Mouse (Mus musculus) heart, embryonic 11.5 days (tissue): ENCODE measurements at regions not wholly inside any gene's neighbourhood (a gene's known extent, or its start where the extent isn't known, plus 50 kb on each side); places are given as distances from the start of the nearest gene placed in this dataset.
A peak's percentile ranks its signal among the peaks of the same experiment; 100 is the strongest.

ENCODE experiments used
- ATAC-seq: fragments of 200-750 bp; cut with Nextera tagmentation; replicated peaks from 2 replicates; pipeline ENCODE4 v1.8.0; 2017; ENCODE audit warnings: moderate library complexity; ENCODE audit not compliant: insufficient number of reproducible peaks, low FRiP score, low TSS enrichment
- H3K27ac ChIP-seq: fragments of 300-500 bp; sonication (generic); 2 replicates; pipeline ENCODE4 v1.5.1; 2014; ENCODE audit warnings: mild to moderate bottlenecking, low read depth, low read length
- H3K27me3 ChIP-seq: fragments of 300-500 bp; sonication (generic); 2 replicates; pipeline ENCODE4 v1.6.1; 2014; ENCODE audit warnings: mild to moderate bottlenecking, low read length, mixed read lengths; ENCODE audit not compliant: control insufficient read depth, insufficient read depth
- H3K36me3 ChIP-seq: fragments of 300-500 bp; sonication (generic); 2 replicates; pipeline ENCODE4 v1.6.1; 2014; ENCODE audit warnings: mild to moderate bottlenecking, low read length, moderate library complexity, mixed read lengths; ENCODE audit not compliant: control insufficient read depth, insufficient read depth
- H3K4me1 ChIP-seq: fragments of 300-500 bp; sonication (generic); 2 replicates; pipeline ENCODE4 v1.6.1; 2014; ENCODE audit warnings: low read length; ENCODE audit not compliant: control insufficient read depth, insufficient read depth
- H3K4me2 ChIP-seq: fragments of 300-500 bp; sonication (generic); 2 replicates; pipeline ENCODE4 v1.6.1; 2014; ENCODE audit warnings: mild to moderate bottlenecking, moderate library complexity
- H3K4me3 ChIP-seq: fragments of 300-500 bp; sonication (generic); 2 replicates; pipeline ENCODE4 v1.5.1; 2014; ENCODE audit warnings: low read depth, low read length
- H3K9ac ChIP-seq: fragments of 300-500 bp; sonication (generic); 2 replicates; pipeline ENCODE4 v1.6.1; 2014; ENCODE audit warnings: mild to moderate bottlenecking, low read depth, low read length, moderate library complexity
- H3K9me3 ChIP-seq: fragments of 300-500 bp; sonication (generic); replicated peaks from 2 replicates; pipeline ENCODE4 v1.6.1; 2016; ENCODE audit warnings: low read length; ENCODE audit not compliant: control insufficient read depth
- WGBS: fragments of 180-500 bp; shearing (Covaris S2); extraction: QIAGEN DNeasy Blood & Tissue Kit; methylation state at CpG from one replicate; pipeline ENCODE4 v1.1.7; 2014; ENCODE audit not compliant: insufficient replicate concordance; 5-methylcytosine and 5-hydroxymethylcytosine counted together

GRCm38 (mm10) chr8:35944461-35944860, 178.9 kb downstream of the Gm19410 start:
- Histone ChIP-seq H3K36me3 (no peaks in the 10 kb centered on the region), H3K4me2 (no peak overlapping the region), H3K4me1 (peaks cover 28% of the 10 kb centered on the region), H3K27ac (no peak overlapping the region), H3K4me3 (no peak overlapping the region), H3K9ac (no peak overlapping the region), H3K9me3 (no peaks in the 10 kb centered on the region), H3K27me3 (no peaks in the 10 kb centered on the region)
- no peak for ATAC-seq
- 73% methylated on average over 4 of the region's 4 CpGs for WGBS

- no peak for ATAC-seq
- H3K36me3 ChIP-seq = no peaks in the 10 kb centered on the region
- no peak overlapping the region for H3K4me2 ChIP-seq
- no peak overlapping the region for H3K9ac ChIP-seq
- peaks cover 28% of the 10 kb centered on the region for H3K4me1 ChIP-seq
- H3K27ac ChIP-seq = no peak overlapping the region
- WGBS = 11% methylated on average over 1 of the region's 1 CpGs
- H3K4me3 ChIP-seq = no peak overlapping the region
- H3K27me3 ChIP-seq = no peaks in the 10 kb centered on the region
- H3K9me3 ChIP-seq = no peaks in the 10 kb centered on the region
These were observed 180.9 kb downstream of the Gm19410 start for GRCm38 (mm10) chr8:35946539-35946940.

- H3K4me1 ChIP-seq = peaks cover 28% of the 10 kb centered on the region
- 77% methylated on average over 2 of the region's 2 CpGs for WGBS
These were observed 182.6 kb downstream of the Gm19410 start for GRCm38 (mm10) chr8:35948146-35948545.

GRCm38 (mm10) chr8:35948751-35949183, 183.2 kb downstream of the Gm19410 start:
- Histone ChIP-seq H3K4me1 (peaks cover 25% of the 10 kb centered on the region), H3K27me3 (no peaks in the 10 kb centered on the region), H3K9me3 (no peaks in the 10 kb centered on the region), H3K9ac (no peak overlapping the region), H3K4me2 (no peak overlapping the region), H3K27ac (no peak overlapping the region), H3K36me3 (no peaks in the 10 kb centered on the region), H3K4me3 (no peak overlapping the region)
- ATAC-seq = no peak
- 41% methylated on average over 9 of the region's 9 CpGs for WGBS

More at GRCm38 (mm10) chr8:35948146-35948545, 182.6 kb downstream of the Gm19410 start:
- Histone ChIP-seq H3K9ac (no peak overlapping the region), H3K4me2 (no peak overlapping the region), H3K4me3 (no peak overlapping the region), H3K27ac (no peak overlapping the region), H3K36me3 (no peaks in the 10 kb centered on the region), H3K27me3 (no peaks in the 10 kb centered on the region), H3K9me3 (no peaks in the 10 kb centered on the region)
- ATAC-seq = no peak

GRCm38 (mm10) chr8:35955506-35955905, 189.9 kb downstream of the Gm19410 start:
- Histone ChIP-seq H3K9ac (no peak overlapping the region), H3K27me3 (no peaks in the 10 kb centered on the region), H3K4me3 (no peak overlapping the region), H3K4me2 (no peak overlapping the region), H3K4me1 (peaks cover 4% of the 10 kb centered on the region; the same call in 1 of the 2 replicates), H3K27ac (no peak overlapping the region), H3K9me3 (no peaks in the 10 kb centered on the region), H3K36me3 (no peaks in the 10 kb centered on the region)
- no peak for ATAC-seq
- 37% methylated on average over 2 of the region's 2 CpGs for WGBS

GRCm38 (mm10) chr8:35956319-35956718, 190.7 kb downstream of the Gm19410 start:
- Histone ChIP-seq H3K4me2 (no peak overlapping the region), H3K4me3 (no peak overlapping the region)
- 56% methylated on average over 2 of the region's 2 CpGs for WGBS

GRCm38 (mm10) chr8:35959201-35959600, 193.6 kb downstream of the Gm19410 start:
- Histone ChIP-seq H3K9me3 (no peaks in the 10 kb centered on the region), H3K4me1 (peaks cover 7% of the 10 kb centered on the region; the same call in 1 of the 2 replicates), H3K27ac (no peak overlapping the region), H3K36me3 (no peaks in the 10 kb centered on the region), H3K9ac (no peak overlapping the region), H3K27me3 (no peaks in the 10 kb centered on the region), H3K4me3 (no peak overlapping the region), H3K4me2 (no peak overlapping the region)
- ATAC-seq = no peak
- WGBS = 57% methylated on average over 4 of the region's 4 CpGs

More at GRCm38 (mm10) chr8:35956319-35956718, 190.7 kb downstream of the Gm19410 start:
- no peak for ATAC-seq
- Histone ChIP-seq H3K36me3 (no peaks in the 10 kb centered on the region), H3K4me1 (peaks cover 6% of the 10 kb centered on the region; the same call in 1 of the 2 replicates), H3K9ac (no peak overlapping the region), H3K27me3 (no peaks in the 10 kb centered on the region), H3K27ac (no peak overlapping the region), H3K9me3 (no peaks in the 10 kb centered on the region)

GRCm38 (mm10) chr8:35960867-35961614, 195.5 kb downstream of the Gm19410 start:
- Histone ChIP-seq H3K4me3 (no peak overlapping the region), H3K4me1 (peaks cover 16% of the 10 kb centered on the region), H3K4me2 (no peak overlapping the region), H3K27me3 (no peaks in the 10 kb centered on the region), H3K36me3 (no peaks in the 10 kb centered on the region), H3K9me3 (no peaks in the 10 kb centered on the region), H3K27ac (peak overlapping the region; percentile 16; the same call in 1 of the 2 replicates), H3K9ac (no peak overlapping the region)
- 26% methylated on average over 9 of the region's 9 CpGs for WGBS
- ATAC-seq = no peak
